Mouse (Mus musculus): ENCODE results near the gene Cpn1.

Cpn1 gene

DNA sequence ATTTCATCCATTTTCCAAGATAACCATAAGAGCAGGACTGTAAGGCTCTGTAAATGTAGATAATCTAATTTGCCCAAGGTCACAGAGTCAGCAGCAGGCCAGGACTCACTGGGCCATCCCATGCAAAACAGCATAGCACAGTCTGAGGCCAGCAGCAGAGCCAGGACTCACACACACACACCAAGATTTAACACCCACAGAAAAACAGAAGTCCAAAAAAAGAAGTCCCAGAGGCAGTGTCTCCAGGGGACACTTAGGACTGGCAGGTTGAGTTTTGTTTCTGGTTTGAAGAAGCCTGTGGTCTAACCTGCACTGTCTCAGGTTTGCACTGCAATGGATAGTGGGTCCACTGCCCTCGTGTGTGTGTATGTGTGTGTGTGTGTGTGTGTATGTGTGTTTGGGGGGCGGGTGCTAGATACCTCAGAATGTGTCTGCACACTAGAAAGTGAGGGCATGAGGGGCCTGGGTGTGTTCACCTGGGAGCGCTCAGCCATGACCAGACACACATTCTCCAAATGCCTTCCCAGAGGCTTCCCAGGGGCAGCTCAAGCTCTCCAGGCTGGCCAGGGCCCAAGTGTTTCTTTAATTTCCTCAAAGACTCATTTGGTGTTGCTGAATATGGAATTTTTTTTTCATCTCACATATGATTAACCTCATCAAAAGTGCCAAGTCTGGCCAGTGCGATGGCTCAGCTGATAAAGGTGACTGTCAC lies 73.4 kb downstream of the Cpn1 start:
- no peak for DNase-seq (ENCODE audit: low read depth, low spot score)

- no peak for DNase-seq (ENCODE audit: low read depth, low spot score)
These were observed 79.9 kb downstream of the Cpn1 start for GRCm38 (mm10) chr19:43906492-43906891.
